Mouse (Mus musculus): ENCODE measurements at regions not wholly inside any gene's neighbourhood (a gene's known extent, or its start where the extent isn't known, plus 50 kb on each side); places are given as distances from the start of the nearest gene placed in this dataset.
A peak's percentile ranks its signal among the peaks of the same experiment; 100 is the strongest.

- no peak for DNase-seq (ENCODE audit: low spot score in 2 of 2)
Measured at GRCm38 (mm10) chr13:25392770-25393290, 122.5 kb upstream of the Nrsn1 start.

GRCm38 (mm10) chr13:25362627-25362967 lies 92.3 kb upstream of the Nrsn1 start:
- DNase-seq (ENCODE audit: low spot score in 2 of 2) = no peak

- peak; percentile 63 to 72 for DNase-seq (ENCODE audit: low spot score in 2 of 2)
Measured at GRCm38 (mm10) chr13:25361850-25362626, 91.7 kb upstream of the Nrsn1 start.

GRCm38 (mm10) chr13:25347558-25347957 lies 77.3 kb upstream of the Nrsn1 start:
- DNase-seq (ENCODE audit: low spot score in 2 of 2) = no peak

GRCm38 (mm10) chr13:25343309-25343708 lies 73.0 kb upstream of the Nrsn1 start:
- no peak for DNase-seq (ENCODE audit: low spot score in 2 of 2)

- no peak for DNase-seq (ENCODE audit: low spot score in 2 of 2)
Measured at GRCm38 (mm10) chr13:25341826-25342225, 71.5 kb upstream of the Nrsn1 start.

GRCm38 (mm10) chr13:25333803-25334202 lies 63.5 kb upstream of the Nrsn1 start:
- DNase-seq (ENCODE audit: low spot score in 2 of 2) = no peak

Data from layer of hippocampus, postnatal 14 days (tissue).